Mouse (Mus musculus): ENCODE measurements around the gene Olfr764-ps1.
"Not testable (repeated sequence)": the region's sequence is repeated elsewhere in the genome, so short reads cannot be mapped to it uniquely, and the experiment has no call there.

Gene Olfr764-ps1

GRCm38 (mm10) chr10:129039796-129040195, at the start of gene Olfr764-ps1:
TSS of gene Olfr764-ps1 (minus strand) at chr10:129039896.
- DNase-seq (ENCODE audit: low read depth, low spot score): no peak

GRCm38 (mm10) chr10:129082810-129083209, 43.1 kb upstream of the Olfr764-ps1 start, which contains the start of gene Olfr767:
TSS of gene Olfr767 (minus strand) at chr10:129082910.
- not testable (repeated sequence) for DNase-seq (ENCODE audit: low read depth, low spot score)

GRCm38 (mm10) chr10:129068877-129069276, 29.2 kb upstream of the Olfr764-ps1 start, which contains the start of gene Olfr766-ps1:
TSS of gene Olfr766-ps1 (minus strand) at chr10:129068977.
- DNase-seq (ENCODE audit: low read depth, low spot score): no peak

GRCm38 (mm10) chr10:129049898-129050297, 10.2 kb upstream of the Olfr764-ps1 start, which contains the start of gene Olfr765:
TSS of gene Olfr765 (minus strand) at chr10:129049998.
- DNase-seq (ENCODE audit: low read depth, low spot score): not testable (repeated sequence)

- DNase-seq (ENCODE audit: low read depth, low spot score): no peak
Measured at GRCm38 (mm10) chr10:129028343-129028742, 11.4 kb downstream of the Olfr764-ps1 start.

GRCm38 (mm10) chr10:129026018-129026662, 13.6 kb downstream of the Olfr764-ps1 start:
- no peak for DNase-seq (ENCODE audit: low read depth, low spot score)

GRCm38 (mm10) chr10:129023319-129023718, 16.4 kb downstream of the Olfr764-ps1 start:
- no peak for DNase-seq (ENCODE audit: low read depth, low spot score)

GRCm38 (mm10) chr10:129014477-129014876, 25.2 kb downstream of the Olfr764-ps1 start:
- no peak for DNase-seq (ENCODE audit: low read depth, low spot score)

- DNase-seq (ENCODE audit: low read depth, low spot score): not testable (repeated sequence)
Measured at GRCm38 (mm10) chr10:129011511-129011910, 28.2 kb downstream of the Olfr764-ps1 start.

GRCm38 (mm10) chr10:129010288-129010841, 29.3 kb downstream of the Olfr764-ps1 start, which contains the start of gene Olfr763:
TSS of gene Olfr763 (plus strand) at chr10:129010791.
- DNase-seq (ENCODE audit: low read depth, low spot score): no peak

GRCm38 (mm10) chr10:129004032-129004920, 35.4 kb downstream of the Olfr764-ps1 start:
- no peak for DNase-seq (ENCODE audit: low read depth, low spot score)

- no peak for DNase-seq (ENCODE audit: low read depth, low spot score)
Measured at GRCm38 (mm10) chr10:128996523-128997040, 43.1 kb downstream of the Olfr764-ps1 start.

GRCm38 (mm10) chr10:128995796-128996195, 43.9 kb downstream of the Olfr764-ps1 start:
- no peak for DNase-seq (ENCODE audit: low read depth, low spot score)

- DNase-seq (ENCODE audit: low read depth, low spot score): no peak
Measured at GRCm38 (mm10) chr10:128990994-128991393, 48.7 kb downstream of the Olfr764-ps1 start.

- not testable (repeated sequence) for DNase-seq (ENCODE audit: low read depth, low spot score)
Measured at GRCm38 (mm10) chr10:128990129-128990850, 49.4 kb downstream of the Olfr764-ps1 start.

GRCm38 (mm10) chr10:128989131-128989530, 50.6 kb downstream of the Olfr764-ps1 start, which contains the start of gene Olfr9:
TSS of gene Olfr9 (plus strand) at chr10:128989431.
- not testable (repeated sequence) for DNase-seq (ENCODE audit: low read depth, low spot score)
